Mouse (Mus musculus): ENCODE measurements around the gene Ghrhr. TPM values are rescaled to one million over a fixed set of nuclear protein-coding genes. Genes with fewer than 3 reads are reported as not detected.

Ghrhr gene
- total and polyA plus RNA-seq, 2 experiments: 0.09 TPM; not detected in 1

DNA sequence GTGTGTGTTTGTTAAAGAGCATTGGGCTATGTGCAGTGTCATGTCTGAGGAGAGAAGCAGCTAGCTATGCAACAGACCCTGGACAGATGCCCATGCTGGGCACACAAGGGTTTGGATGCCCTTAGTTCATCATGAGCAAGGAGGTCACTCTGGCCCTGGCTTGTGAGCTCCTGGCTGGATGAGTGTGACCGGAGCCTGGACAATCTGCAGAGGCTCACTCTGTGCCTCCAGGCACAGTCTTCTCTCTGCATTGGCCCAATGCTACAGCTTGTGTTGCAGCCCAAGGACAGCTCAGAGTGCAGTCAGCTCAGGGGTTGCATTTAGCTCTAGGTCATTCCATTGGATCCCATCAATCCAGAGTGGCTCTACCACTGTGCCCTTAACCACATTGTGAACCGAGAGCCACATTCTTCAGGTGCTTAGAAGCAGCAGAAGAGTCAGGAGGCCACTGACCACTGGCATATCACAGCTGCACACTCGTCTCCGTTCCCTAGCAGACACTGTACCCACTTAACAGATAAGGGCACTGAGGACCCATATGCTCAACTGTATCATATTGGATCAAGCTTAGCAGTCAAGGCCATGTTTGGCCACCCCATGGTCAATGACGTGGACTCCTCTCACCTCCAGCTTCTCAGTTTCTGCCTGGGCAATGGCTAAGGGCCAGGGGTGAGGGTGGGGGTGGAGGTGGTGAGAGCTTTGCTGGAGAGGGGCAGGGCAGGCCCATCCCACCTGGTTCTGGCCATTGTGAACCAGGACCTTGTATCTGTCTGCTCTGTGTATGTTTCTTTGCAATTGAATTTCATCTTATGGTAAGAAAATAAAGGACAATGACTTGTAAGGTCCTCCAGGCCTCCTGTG is 28.2 kb upstream of the Ghrhr start:
- TF ChIP-seq POLR2A (IDR thresholded peaks at IDR 0.05; ENCODE audit: extremely low read depth, insufficient read depth, low read length) (no peak), CTCF (IDR thresholded peaks at IDR 0.05; ENCODE audit: low read depth, low read length) (no peak)
- no peaks in the 10 kb centered on the region for H3K4me1 ChIP-seq (ENCODE audit: control insufficient read depth, insufficient read depth, low read length)
- no peaks in the 10 kb centered on the region for H3K27me3 ChIP-seq (ENCODE audit: control insufficient read depth, insufficient read depth, low read length)
- no peak overlapping the region for H3K27ac ChIP-seq (replicated peaks; ENCODE audit: insufficient read depth, low read depth, low read length)
- no peak overlapping the region for H3K4me3 ChIP-seq (ENCODE audit: insufficient read depth, low read depth, low read length)
- no peaks in the 10 kb centered on the region for H3K36me3 ChIP-seq (ENCODE audit: control insufficient read depth, insufficient read depth, low read length)
- DNase-seq (ENCODE audit: extremely low read depth, low read depth, low spot score): peak; percentile 13
- no peak overlapping the region for H3K9ac ChIP-seq (ENCODE audit: low read depth, low read length)
- H3K79me2 ChIP-seq (ENCODE audit: control insufficient read depth, insufficient read depth, low read length): no peaks in the 10 kb centered on the region
- WGBS: 86% methylated on average over 5 of the region's 5 CpGs

DNA sequence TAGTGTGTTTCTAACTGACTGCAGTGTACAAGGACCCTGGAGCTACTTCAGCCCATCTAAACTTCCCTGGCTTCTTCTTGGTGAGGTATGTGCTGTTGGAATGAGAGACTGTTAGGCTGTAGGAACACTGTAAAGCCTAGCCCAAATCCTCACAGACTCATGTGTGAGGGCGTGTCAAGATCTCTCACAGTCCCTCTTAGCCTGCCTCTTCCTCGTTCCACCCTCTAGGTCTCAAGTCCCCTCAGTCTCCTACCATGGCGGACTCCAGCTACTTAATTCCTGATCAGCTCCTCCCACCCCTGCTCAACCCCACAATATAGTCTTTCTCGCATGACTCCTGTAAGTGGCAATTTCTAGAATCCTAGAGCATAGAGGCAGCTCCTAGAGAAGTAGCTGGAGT is 26.9 kb upstream of the Ghrhr start:
- Histone ChIP-seq H3K4me1 (ENCODE audit: control insufficient read depth, insufficient read depth, low read length) (no peaks in the 10 kb centered on the region), H3K27ac (replicated peaks; ENCODE audit: insufficient read depth, low read depth, low read length) (no peak overlapping the region), H3K79me2 (ENCODE audit: control insufficient read depth, insufficient read depth, low read length) (no peaks in the 10 kb centered on the region), H3K9ac (ENCODE audit: low read depth, low read length) (no peak overlapping the region), H3K27me3 (ENCODE audit: control insufficient read depth, insufficient read depth, low read length) (no peaks in the 10 kb centered on the region), H3K36me3 (ENCODE audit: control insufficient read depth, insufficient read depth, low read length) (no peaks in the 10 kb centered on the region), H3K4me3 (ENCODE audit: insufficient read depth, low read depth, low read length) (no peak overlapping the region)
- WGBS: 95% methylated on average over 4 of the region's 4 CpGs
- TF ChIP-seq POLR2A (IDR thresholded peaks at IDR 0.05; ENCODE audit: extremely low read depth, insufficient read depth, low read length) (no peak), CTCF (IDR thresholded peaks at IDR 0.05; ENCODE audit: low read depth, low read length) (no peak)
- DNase-seq (ENCODE audit: extremely low read depth, low read depth, low spot score): no peak

DNA sequence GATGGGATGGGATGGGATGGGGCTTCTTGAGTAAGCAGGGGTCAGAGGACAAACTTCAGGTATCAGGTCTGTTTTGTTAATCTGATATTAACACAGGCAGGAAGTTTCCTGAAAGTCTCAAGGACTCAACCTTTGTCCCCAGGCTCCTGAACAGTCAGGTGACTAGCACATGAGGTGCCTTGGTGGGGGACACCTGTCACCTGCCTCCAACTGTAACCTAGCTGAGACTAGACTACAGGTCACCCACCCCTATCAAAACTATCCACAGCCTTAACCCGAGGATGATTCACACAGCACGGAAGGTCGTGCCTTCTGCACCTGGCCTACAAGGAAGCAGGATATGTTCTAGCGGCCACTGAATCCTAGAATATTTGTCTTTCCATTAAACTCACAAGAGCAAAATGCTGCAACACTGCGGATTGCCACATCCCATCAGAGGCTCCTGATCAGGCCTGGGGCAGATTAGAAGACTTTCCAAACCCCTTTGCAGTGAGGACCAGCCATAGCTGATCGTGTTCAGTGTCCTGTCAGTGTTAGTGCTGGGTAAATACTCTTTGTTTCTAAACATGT is 25.6 kb upstream of the Ghrhr start:
- Histone ChIP-seq H3K27ac (replicated peaks; ENCODE audit: insufficient read depth, low read depth, low read length) (no peak overlapping the region), H3K79me2 (ENCODE audit: control insufficient read depth, insufficient read depth, low read length) (no peaks in the 10 kb centered on the region), H3K4me1 (ENCODE audit: control insufficient read depth, insufficient read depth, low read length) (no peaks in the 10 kb centered on the region), H3K36me3 (ENCODE audit: control insufficient read depth, insufficient read depth, low read length) (no peaks in the 10 kb centered on the region), H3K27me3 (ENCODE audit: control insufficient read depth, insufficient read depth, low read length) (no peaks in the 10 kb centered on the region), H3K4me3 (ENCODE audit: insufficient read depth, low read depth, low read length) (no peak overlapping the region), H3K9ac (ENCODE audit: low read depth, low read length) (no peak overlapping the region)
- no peak for TF ChIP-seq CTCF (IDR thresholded peaks at IDR 0.05; ENCODE audit: low read depth, low read length)
- no peak for TF ChIP-seq POLR2A (IDR thresholded peaks at IDR 0.05; ENCODE audit: extremely low read depth, insufficient read depth, low read length)
- 46% methylated on average over 6 of the region's 6 CpGs for WGBS
- peak; percentile 53 for DNase-seq (ENCODE audit: extremely low read depth, low read depth, low spot score)

DNA sequence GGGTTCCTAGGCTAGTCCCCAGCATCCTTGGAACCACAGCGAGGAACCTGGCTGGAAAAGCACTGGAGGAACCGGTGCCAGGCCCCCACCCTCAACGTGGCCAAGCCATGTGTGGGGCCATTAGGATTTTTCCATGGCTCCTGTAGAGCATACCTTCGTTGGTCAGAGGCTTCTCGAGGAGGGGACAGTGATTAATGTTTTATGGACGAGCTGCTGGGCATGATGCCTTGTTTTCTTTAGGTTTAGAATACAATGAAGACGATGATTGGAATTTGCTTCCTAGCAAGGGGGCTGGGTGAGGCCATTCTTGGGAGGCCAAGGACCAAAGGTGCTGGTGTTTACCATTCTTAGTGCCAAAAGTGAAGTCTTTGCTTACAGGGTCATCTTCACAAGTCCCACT is 24.4 kb upstream of the Ghrhr start:
- DNase-seq (ENCODE audit: extremely low read depth, low read depth, low spot score): no peak
- no peaks in the 10 kb centered on the region for H3K79me2 ChIP-seq (ENCODE audit: control insufficient read depth, insufficient read depth, low read length)
- no peaks in the 10 kb centered on the region for H3K36me3 ChIP-seq (ENCODE audit: control insufficient read depth, insufficient read depth, low read length)
- TF ChIP-seq CTCF (IDR thresholded peaks at IDR 0.05; ENCODE audit: low read depth, low read length): no peak
- TF ChIP-seq POLR2A (IDR thresholded peaks at IDR 0.05; ENCODE audit: extremely low read depth, insufficient read depth, low read length): no peak
- H3K4me1 ChIP-seq (ENCODE audit: control insufficient read depth, insufficient read depth, low read length): no peaks in the 10 kb centered on the region
- WGBS: 82% methylated on average over 7 of the region's 7 CpGs
- H3K4me3 ChIP-seq (ENCODE audit: insufficient read depth, low read depth, low read length): no peak overlapping the region
- H3K9ac ChIP-seq (ENCODE audit: low read depth, low read length): no peak overlapping the region
- H3K27me3 ChIP-seq (ENCODE audit: control insufficient read depth, insufficient read depth, low read length): no peaks in the 10 kb centered on the region
- no peak overlapping the region for H3K27ac ChIP-seq (replicated peaks; ENCODE audit: insufficient read depth, low read depth, low read length)

DNA sequence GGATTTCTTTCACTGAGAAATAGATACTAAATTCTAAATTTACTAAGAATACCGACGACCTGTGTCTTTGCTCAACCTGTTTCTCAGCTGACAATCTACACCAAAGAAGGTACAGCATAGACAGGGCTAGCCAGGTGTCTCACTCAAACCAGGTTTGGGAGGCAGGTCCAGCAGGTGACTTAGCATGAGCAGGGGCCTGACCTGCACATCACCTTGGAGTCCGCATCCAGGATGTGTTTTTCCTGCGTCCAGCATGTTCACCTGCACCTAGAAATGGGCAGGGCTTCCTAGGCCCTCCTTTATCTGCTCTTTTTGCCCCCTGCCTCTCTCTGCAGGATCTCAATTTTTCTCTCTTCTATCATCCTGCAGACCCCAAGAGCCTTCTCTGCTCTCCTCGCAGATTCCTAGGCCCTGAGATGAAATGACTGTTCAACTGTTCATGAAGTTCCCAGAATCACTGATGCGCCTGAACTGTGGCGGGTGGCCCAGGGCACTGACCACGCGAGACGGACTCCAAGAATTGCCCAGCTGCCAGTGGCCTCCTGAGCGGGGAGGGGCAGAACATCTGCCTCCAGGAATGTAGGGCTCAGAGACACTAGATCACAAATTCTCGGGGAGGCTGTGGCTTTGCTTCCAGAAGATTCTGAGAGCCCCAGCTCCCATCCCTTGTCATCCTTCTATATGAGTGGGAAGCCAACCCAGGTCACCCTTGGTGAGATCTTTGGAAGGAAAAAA is 22.2 kb upstream of the Ghrhr start:
- no peaks in the 10 kb centered on the region for H3K79me2 ChIP-seq (ENCODE audit: control insufficient read depth, insufficient read depth, low read length)
- DNase-seq (ENCODE audit: extremely low read depth, low read depth, low spot score): no peak
- no peak for TF ChIP-seq POLR2A (IDR thresholded peaks at IDR 0.05; ENCODE audit: extremely low read depth, insufficient read depth, low read length)
- no peak for TF ChIP-seq CTCF (IDR thresholded peaks at IDR 0.05; ENCODE audit: low read depth, low read length)
- no peak overlapping the region for H3K4me3 ChIP-seq (ENCODE audit: insufficient read depth, low read depth, low read length)
- no peak overlapping the region for H3K9ac ChIP-seq (ENCODE audit: low read depth, low read length)
- no peaks in the 10 kb centered on the region for H3K36me3 ChIP-seq (ENCODE audit: control insufficient read depth, insufficient read depth, low read length)
- H3K27me3 ChIP-seq (ENCODE audit: control insufficient read depth, insufficient read depth, low read length): no peaks in the 10 kb centered on the region
- 0 out of 2 replicates have a peak, but pooled peaks cover 2% of the 10 kb centered on the region for H3K4me1 ChIP-seq (ENCODE audit: control insufficient read depth, insufficient read depth, low read length)
- no peak overlapping the region for H3K27ac ChIP-seq (replicated peaks; ENCODE audit: insufficient read depth, low read depth, low read length)
- WGBS: 85% methylated on average over 12 of the region's 12 CpGs
